In genomic region chr9:59696381-59696780, GRCm38 (mm10) we compare ENCODE assay signal across 19 mouse cellular contexts. TPM values are rescaled to one million over a fixed set of nuclear protein-coding genes. Genes with fewer than 3 reads are reported as not detected.
"Had no signal": no experiment of that assay in that cellular context is flagged by ENCODE, and none has a peak within 500 bp of the region (broad histone marks: within the 10 kb centered on the region; RNA-seq: fewer than 3 reads in every experiment).

No protein-coding gene starts in this region.

- DNase-seq: kidney, adult 18-20 months; kidney, postnatal 25 days; layer of hippocampus, adult 9-11 months; layer of hippocampus, postnatal 36 days; liver, embryonic 13.5 days; thymus, adult 18-20 months; thymus, postnatal 36 days had no signal

- H3K27ac ChIP-seq: kidney, postnatal 0 days; layer of hippocampus, adult 2 months; limb, embryonic 13.5 days; liver, embryonic 13.5 days; midbrain, embryonic 10.5 days; midbrain, embryonic 13.5 days had no signal

- H3K27me3 ChIP-seq: limb, embryonic 13.5 days had no signal

- H3K4me3 ChIP-seq: layer of hippocampus, adult 2 months; limb, embryonic 10.5 days; limb, embryonic 13.5 days; liver, embryonic 13.5 days; megakaryocyte, embryonic 14.5 days; midbrain, embryonic 10.5 days; midbrain, embryonic 13.5 days; myocyte had no signal

- H3K9me3 ChIP-seq: limb, embryonic 10.5 days; limb, embryonic 13.5 days; liver, embryonic 13.5 days; megakaryocyte, embryonic 14.5 days; midbrain, embryonic 10.5 days; midbrain, embryonic 13.5 days had no signal

- H3K9ac ChIP-seq: limb, embryonic 13.5 days; liver, embryonic 13.5 days; midbrain, embryonic 13.5 days had no signal

- H3K4me2 ChIP-seq: limb, embryonic 13.5 days; liver, embryonic 13.5 days; midbrain, embryonic 13.5 days had no signal

- ATAC-seq: inflammation-experienced regulatory T-cells, adult 6 months; intestine, embryonic 16.5 days; midbrain, embryonic 13.5 days; midbrain, embryonic 16.5 days had no signal

- H3K36me3 ChIP-seq: limb, embryonic 10.5 days; limb, embryonic 13.5 days; liver, embryonic 13.5 days; midbrain, embryonic 10.5 days; midbrain, embryonic 13.5 days had no signal

RNA-seq across cellular contexts. Expression of gene Gramd2, which starts 16.4 kb away (rescaled TPM):
- total RNA-seq: liver, adult 2 months had no signal
- polyA plus RNA-seq: inflammation-experienced regulatory T-cells, adult 6 months had no signal
